Mouse (Mus musculus): Measurements from ENCODE around the gene Gse1.

Gse1 gene

DNA sequence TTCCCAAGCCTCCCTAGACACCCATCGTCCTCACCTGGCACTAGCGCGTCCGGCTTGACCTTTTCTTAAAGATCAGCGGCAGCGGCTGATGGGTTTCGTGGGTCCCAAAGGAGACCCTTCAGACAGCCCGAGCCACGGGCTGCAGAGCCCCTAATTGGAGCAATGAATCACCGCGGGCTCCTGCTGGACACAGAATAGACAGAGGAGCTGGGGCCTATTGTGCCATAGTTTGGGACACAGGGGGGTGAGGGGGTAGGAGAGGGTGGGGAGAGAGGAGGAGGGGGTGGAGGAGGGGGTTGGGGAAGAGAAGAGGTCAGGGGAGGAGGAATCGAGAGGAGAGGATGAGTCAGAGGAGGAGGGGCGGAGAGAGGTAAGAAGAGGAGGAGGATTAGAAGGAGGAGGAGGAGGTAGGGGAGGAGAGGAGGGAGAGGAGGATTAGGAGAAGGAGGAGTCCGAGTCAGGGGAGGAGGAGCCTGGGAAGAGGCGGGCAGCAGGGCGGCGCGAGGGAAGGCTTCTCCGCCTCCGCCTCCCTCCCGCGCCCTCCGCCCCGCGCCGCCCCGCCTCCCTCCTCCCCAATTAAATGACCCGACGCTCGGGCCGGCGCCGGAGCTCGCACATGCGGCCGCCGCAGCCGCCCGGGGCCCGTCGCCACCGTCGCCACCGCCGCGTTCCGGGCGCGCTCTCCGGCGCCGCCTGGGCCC lies at the start of gene Gse1:
Gse1 (plus strand) TSS at position 566 of the 701 bp plus-strand sequence.
- in situ Hi-C loops (cut with MboI, MseI): no loop called here

DNA sequence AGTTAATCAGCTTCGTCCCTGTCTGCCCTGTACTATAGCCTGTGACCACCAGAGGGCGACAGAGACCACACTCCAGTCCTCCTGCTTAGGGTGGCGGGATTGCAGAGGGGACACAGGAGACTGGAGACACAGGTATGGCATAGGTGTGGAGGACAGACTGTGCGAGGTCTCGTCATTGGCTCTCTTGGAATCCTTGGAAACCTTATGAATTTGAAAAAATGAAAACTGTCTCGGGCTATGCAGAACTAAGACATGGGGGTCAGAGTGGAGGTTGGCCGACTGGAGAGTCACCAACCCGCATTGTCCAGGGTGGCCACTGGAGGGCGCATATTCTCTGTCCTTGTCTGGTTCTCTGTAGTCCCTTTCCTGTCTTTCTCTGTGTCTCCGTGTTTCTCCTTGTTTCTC lies 49.2 kb upstream of the Gse1 start:
- in situ Hi-C loops (cut with MboI, MseI): no loop called here

DNA sequence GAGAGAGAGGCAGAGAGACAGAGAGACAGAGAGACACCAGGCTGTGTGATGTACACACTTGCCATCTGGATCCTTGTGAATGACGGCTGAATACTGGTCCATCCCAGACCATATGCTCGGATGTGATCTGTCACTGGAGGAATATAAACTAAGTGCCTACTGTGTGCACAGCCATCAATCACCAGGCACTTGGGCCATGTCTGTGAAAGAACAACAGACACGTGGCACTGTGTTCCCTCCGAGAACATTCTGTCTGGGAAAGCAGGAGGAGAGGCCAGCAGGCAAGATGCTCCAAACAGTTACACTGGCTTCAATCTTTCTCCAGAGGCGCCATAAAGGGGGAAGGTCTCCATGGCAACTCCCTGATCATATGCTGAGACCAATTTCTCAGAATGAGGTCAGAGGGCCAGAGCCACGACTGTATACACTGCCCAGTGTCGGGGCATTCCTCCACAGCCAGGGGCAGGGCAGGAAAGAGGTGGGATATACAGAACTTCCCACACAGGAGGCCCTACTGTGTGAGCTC lies 47.7 kb upstream of the Gse1 start:
- in situ Hi-C loops (cut with MboI, MseI): no loop called here

DNA sequence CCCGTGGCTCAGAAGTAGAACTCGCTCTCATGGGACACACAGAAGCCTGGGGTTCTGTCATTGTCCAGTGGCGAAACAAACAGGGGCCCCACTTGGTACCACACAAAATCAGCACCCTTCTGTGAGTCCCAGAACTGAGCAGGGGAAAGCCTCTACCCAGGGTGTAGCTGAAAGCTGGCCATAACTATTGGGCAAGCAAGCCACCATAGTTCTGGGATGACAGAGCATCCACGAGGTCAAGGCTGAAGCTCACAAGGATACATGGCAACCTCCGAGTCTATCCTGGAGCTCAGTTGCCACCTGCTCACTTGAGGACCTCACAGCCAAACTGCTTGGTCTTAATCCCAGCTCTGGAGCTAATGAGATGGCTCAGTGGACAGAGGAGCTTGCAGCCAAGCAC lies 47.0 kb upstream of the Gse1 start:
- in situ Hi-C loops (cut with MboI, MseI): no loop called here

DNA sequence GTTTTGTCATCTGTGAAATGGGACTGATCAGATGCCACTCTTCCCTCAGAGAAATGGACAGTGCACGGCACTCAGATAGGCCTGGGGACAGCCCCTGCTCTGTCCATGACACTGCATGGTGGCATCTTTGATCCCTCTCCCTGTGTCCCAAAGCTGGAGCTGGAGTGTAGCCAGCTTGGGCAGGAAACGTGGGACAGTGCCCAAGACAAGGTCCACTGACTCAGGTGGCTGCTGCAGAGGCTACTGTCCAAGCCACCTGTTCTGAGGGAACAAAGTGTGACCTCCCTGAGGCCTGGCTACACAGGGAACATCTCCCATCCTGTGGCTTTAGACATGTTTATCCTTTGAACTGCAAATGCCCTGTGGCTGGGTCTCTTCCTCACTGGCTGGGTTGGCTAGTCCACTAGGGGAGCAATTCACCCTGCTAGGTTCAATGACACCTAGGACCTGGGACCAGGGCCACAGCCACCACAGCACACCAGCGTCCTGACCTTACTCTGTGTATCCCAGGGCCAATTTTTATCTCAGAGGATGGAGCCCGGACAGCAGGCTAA lies 46.3 kb upstream of the Gse1 start:
- in situ Hi-C loops (cut with MboI, MseI): no loop called here

DNA sequence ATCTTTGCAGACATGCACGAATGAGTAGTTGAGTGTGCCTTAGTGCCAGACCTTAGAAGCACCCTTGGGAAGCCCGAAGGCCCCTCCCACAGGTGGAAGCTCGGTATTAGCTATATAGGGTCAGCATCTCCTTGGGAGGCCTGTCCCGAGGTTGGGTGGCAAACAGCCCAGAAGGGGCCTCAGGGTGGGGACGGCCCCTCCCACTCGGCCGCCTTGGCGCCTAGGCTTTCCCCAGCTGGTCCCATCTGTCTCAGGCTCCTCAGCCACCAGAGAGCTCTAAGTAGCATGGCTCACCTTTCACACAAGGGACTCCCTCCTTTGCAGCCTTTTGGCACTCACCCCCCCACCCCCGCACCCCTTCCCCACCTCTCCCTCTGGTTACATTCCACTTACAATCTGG lies 43.9 kb upstream of the Gse1 start:
- in situ Hi-C loops (cut with MboI, MseI): no loop called here

DNA sequence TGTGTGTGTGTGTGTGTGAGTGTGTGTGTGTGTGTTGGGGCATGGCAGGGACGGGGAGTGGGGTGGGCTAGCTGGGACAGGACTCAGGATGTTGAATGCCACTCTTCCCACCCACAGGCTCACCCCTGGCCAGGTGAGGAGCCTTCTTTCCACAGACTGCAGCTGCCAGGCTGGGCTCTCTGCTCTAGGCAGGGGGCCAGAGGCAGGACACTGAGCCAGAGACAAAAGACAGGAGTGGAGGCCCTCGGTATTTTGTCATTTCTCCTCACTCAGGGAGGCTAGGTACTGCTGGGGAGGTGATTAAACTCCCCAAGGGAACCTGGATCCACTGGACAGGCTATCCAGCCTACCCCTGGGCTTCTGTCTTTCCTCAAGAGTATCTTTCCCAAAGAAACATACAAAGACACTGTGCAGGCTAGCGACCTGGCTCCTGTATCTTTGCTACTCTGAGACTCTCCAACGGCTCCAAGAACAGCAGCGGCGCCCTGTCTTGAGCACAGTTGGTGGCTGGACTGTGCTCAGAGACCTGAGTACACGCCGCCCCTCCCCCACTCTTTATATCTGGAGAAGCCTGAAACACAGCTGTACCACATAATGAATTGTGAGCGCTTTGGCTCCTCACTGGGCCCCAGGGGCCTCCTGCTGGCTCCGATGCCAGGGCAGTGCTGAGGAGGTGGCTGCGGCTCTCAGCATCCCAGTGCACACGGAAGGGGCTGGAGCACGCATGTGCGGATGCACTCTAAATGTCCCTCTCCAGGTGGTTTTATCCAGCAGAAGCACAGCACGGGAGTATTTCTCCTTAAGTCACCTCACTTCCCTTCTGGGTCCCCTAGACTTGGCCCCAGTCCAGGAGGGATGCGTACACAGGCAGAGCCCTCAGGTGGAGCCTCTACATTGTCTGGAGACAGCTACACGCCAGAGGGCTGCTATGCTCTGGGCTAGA lies 43.1 kb upstream of the Gse1 start:
- in situ Hi-C loops (cut with MboI, MseI): no loop called here

DNA sequence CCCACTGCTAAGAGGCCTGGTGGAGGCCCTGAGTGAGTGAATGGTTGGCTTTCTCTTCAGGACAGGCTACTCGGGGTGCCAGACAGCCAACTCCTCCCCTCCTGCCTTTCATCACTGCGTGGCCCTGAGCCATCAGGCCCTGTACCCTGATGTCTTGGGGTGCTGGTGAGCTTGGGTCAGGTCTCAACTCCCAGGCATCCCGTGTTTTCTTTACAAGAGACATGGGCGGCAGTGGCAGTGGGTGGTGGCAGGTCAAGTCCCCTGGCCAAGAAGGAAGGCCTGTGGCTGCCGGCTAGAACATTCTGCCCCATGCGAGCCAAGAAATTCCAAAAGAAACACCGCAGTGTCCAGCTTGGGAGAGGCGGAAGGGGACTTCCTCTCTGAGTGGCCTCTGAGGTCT lies 41.8 kb upstream of the Gse1 start:
- in situ Hi-C loops (cut with MboI, MseI): no loop called here

DNA sequence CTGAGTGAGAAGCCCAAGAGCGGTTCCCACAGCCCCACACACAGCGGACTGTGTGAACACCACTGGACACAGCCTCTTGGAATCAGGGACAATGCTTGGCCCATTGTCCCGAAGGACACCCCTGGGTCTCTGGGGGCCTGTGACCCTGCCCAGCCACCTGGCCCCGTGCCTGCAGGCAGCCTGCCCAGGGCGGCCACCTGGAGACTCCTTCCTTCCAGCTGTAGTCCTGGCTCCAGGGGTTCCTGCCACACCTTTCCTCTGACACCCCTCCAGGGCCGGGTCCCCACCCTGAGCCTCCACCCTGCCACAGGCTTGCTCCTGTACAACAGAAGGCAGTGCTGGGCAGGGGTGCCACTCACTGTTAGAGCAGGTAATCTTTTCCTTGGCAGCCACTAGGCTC lies 39.7 kb upstream of the Gse1 start:
- in situ Hi-C loops (cut with MboI, MseI): no loop called here

DNA sequence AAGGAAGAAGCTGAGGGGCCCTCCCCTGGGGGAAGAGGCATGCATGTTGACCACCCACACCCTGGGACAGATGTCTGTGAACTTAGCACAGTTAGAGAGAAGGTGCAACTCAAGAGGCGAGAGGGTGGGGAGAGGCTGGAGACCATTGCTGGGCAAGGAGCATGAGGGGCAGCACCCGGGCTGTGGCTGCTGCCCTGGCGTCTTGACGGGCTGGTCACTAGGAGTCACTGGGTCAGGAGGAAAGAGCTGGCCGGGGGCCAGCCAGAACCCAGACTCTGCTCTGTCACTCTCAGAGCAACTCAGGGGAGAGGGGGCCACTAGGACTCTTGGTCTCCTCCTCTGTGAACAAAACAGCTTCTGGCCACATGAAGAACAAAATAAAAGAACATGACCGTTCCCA lies 38.8 kb upstream of the Gse1 start:
- in situ Hi-C loops (cut with MboI, MseI): no loop called here

DNA sequence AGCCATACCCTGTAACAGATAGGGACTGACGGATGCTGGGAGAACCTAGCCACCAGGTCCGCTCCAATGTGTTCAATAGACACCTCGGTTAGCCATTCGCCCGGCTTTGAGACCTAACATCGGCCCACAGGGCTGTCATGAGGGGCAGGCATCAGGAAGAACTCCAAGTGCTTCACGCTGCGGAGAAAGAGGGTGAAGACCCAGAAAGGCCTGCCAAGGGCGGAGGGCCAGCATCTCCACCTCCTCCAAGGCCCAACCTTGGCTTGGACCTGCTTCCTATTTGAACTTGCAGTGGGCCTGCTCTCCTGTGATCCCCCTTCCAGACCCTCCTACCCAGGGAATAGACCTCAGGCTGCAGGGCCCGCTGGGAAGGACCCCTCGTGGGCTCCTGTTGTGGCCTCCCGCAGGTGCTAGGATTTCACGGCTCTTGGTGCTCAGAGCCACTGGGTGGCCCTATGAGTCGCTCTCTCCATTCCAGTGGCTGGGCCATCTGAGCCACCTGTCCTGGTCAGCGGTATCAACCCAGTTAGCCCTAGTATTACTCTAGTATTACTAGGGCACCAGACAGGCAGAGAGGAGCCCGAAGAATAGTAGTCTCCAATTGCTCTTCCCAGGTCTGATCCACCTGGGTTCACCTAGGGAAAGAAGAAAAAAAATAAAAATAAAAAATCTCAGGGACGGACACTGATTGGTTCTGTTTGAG lies 38.0 kb upstream of the Gse1 start:
- in situ Hi-C loops (cut with MboI, MseI): no loop called here

DNA sequence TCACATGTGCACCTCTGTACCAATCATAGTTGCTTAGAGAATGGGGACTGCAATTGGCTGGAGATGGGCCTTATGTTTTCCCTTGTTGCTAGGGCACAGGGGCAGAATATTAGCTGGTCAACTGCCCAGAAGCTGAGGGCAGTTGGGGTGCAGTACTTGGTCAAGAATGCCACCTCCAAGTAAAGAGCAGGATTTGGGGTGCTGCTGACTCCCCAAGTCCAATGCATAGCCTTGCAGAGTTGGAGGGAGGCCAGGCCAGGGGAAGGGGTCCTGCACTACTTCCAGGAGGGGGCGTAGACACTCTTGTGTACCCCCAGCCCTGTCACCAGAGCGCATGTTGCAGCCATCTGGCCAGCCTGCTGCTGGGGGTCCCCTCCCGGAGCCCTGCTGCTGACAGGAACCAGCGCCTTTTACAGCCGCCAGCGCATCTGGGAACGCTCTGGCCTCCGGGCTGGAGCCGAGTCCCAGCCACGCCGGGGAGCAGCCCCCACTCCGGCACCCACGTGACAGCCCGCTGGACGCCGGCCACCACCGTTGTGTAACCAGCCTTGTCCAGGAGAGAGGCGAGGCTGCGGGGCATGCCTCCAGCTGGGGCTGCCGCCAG lies 37.3 kb upstream of the Gse1 start:
- in situ Hi-C loops (cut with MboI, MseI): no loop called here

DNA sequence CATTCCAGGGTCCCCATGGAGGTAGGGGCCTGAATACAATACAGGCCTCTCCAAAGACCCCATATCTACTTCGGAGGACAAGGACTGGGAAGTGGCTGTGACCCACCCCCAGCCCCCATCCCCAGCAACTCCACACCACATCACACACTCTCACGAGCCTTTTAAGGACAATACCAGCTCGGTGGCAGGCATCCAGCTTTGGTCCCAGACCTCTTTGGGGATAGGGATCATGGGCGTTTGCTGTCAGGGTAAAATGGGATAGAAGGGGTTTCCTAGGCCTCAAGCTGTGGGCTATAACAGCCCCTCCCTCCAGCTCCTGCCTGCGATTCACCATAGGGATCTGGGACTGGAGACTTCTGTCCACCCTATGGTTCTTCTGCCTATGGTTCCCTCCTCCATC lies 36.6 kb upstream of the Gse1 start:
- in situ Hi-C loops (cut with MboI, MseI): no loop called here

DNA sequence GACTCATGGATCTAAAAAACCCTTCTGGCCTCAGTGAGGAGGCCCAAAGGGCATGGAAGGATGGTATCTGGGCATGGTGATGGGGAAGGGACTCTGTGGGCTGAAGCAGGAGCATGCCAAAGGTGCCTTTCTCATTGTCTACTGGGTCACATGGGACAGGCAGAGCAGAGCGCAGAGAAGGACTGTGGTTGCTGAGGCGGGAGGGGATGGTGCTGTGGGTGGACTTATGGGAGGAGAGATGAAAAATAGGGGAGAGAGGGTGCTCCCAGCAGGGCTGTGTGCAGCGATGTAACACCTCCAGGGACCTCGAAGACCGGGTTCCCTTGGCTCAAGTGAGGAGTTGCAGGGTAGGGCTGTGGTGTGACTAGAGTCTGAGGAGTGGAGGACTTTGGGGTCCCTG lies 36.1 kb upstream of the Gse1 start:
- in situ Hi-C loops (cut with MboI, MseI): no loop called here

DNA sequence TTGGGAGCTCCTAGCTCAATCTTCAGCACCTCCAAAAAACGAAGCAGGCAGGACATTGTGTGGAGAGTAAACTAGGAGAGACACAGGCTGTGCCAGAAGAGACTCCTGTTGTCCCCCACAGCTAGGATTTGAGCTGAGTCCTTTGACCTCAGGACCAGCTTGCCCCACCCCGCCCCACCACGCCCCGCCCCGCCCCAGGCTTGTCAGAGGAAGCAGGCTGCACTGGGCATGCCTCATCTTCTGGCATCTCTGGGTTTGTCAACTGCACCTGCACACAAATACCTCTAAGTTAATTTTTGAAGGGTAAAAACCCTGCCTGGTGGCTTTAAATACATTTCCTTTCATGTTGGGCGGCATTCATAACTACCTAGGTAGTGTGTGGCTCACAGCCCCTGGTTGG lies 26.9 kb upstream of the Gse1 start:
- in situ Hi-C loops (cut with MboI, MseI): no loop called here

DNA sequence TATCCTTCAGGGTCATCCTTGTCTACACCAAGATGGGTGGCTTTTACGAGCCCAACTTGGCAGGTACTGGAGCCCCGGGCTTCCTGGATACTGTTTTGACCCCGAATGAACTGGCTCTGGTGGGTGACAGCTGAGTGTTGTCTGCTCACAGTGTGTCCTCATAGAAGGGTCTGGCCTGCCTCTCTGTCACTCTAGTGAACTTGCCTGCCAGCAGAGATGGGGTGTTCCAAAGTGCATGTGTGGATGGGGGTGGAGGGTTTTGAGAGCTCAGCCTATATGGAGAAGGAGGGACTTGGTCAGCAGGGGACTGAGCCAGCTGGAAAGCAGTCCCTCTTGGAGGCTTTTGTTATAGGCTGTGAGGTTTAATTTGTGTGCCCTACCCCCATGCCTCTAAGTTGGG lies 25.7 kb upstream of the Gse1 start:
- in situ Hi-C loops (cut with MboI, MseI): no loop called here

DNA sequence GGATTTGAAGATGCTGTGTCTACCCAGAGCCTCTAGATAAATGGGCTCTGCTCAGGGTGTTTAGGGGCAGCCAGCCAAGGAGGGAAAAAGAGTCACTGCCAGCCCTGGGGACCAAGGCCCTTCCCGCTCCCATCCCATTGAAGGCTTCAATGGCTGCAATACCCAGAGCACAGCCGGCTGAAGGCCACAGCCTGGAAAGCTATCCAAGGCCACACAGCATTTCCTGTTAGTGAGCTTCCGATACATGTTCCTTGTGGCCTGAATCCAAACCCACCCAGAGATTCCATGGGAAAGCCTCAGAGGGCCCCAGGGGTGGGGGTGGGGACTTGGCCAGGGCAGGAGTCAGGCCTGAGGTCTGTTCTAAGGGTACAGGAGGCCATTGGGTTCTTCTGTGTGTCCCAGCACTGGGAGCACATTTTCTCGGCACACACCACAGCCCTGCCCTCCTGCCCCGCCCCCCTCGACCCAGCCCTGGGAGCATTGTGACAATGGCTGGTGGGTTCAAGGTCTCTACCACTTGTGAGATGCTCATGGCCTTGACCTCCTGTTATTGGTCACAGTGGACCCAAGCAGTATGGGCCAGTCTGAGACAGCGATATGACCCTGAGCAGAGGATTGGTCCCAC lies 23.4 kb upstream of the Gse1 start:
- in situ Hi-C loops (cut with MboI, MseI): no loop called here

DNA sequence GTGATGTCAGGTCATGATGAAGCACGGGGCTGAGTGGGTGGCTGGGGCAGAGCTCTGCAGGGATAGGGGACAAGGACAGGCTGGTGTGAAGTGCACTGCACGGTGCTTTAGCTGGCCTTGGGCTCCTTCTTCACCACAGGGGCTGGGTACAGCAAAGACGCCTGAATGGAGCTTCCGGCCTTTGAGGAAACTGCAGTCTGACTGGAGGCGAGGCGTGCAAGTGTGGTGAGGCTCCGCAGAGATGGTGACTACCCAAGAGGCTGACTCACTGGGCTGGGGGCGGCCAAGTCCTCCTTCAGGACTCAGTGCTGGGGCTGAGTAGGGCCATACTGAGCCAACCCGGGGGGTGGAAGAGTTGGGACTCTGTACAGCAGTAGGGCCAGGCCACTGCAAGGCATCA lies 22.3 kb upstream of the Gse1 start:
- in situ Hi-C loops (cut with MboI, MseI): no loop called here

DNA sequence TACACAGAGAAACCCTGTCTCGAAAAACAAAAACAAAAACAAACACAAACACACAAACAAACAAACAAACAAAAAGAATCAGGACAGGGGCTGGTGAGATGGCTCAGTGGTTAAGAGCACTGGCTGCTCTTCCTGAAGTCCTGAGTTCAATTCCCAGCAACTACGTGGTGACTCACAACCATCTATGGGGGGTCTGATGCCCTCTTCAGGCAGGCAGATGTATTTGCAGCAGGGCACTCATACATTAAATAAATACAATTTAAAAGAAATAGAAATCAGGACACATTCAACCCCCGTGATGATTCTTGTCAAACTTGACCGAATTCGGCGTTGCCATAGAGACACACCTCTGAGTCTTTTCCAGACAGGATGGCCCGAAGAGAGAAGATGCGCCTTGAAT lies 20.9 kb upstream of the Gse1 start:
- in situ Hi-C loops (cut with MboI, MseI): no loop called here

DNA sequence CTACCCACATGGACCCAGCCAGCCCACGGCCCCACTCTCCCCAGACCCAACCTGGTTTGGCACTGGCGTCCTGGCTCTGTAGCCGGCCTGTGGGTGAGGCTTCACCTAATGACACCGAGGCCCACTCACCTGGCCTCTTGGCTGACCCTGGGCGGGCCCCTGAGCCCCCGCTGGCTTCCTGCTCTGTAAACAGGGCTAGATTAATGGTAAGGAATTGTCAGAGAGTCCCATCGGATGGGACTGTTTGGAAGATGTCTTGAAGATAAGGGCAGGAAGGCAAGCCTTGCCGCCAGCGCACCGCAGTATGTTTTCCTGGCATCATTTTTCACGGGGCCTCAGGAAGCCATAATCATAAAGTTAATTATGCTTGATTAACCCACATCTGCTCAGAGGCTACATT lies 20.1 kb upstream of the Gse1 start:
- in situ Hi-C loops (cut with MboI, MseI): no loop called here

DNA sequence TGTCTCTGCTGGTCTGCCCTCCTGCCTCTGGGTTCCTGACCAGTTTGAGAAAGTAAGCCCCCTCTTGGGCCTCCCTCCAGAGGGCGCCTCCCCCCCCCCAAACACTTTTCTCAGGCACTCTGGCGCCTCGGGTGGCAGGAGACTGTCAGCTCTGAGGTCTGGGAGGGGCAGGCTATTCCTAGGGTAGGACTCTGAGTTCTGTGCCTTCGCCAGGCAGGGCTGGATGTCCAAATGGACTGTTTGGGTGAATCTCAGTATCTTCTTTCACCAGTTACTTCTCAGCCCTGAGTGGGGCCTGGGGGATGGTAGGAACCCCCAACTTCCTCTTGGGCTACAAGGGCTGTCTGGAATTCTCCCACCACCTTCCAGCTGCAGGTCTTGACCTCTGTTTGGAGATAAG lies 16.9 kb upstream of the Gse1 start:
- in situ Hi-C loops (cut with MboI, MseI): no loop called here
